Mouse (Mus musculus) adrenal gland, postnatal 0 days (tissue): ENCODE measurements around the gene Gm20869. TPM values are rescaled to one million over a fixed set of nuclear protein-coding genes. Genes with fewer than 3 reads are reported as not detected.

Source experiments
- polyA plus RNA-seq: library from polyadenylated mRNA; unstranded; fragments of >200 nt; fragmentation: Nextera tagmentation; extraction: Ambion mirVana; gene quantifications from 2 replicates; pipeline ENCODE4 v1.2.1, GENCODE M21; 2015

The Gm20869 gene
- polyA plus RNA-seq = not detected in 2 replicates

DNA sequence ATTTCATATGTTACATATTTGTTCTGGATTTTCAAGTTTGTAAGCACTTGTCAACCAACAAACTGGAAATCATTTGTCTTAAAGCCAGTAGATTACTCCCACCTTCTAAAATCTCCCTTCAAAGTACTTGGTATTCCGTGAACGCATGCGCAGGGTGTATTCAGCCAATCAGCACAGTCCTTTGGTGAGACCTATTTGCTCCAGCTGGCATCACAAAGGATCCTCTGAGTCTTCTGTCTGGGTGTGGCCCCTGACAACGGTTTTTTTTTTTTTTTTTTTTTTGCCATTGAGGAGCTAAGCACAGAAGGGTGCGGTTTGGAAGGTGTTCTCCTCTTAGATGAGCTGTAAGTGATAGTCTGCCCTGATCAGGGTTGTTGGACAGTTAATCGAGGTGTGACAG lies at the start of gene Gm20869:
Gene Gm20869, plus strand, starts transcription at position 301 of the 400 bp plus-strand sequence.

Other genes starting within 250 kb of the Gm20869 start
- not detected in 2 replicates for gene Gm20870, start 222.6 kb downstream of the Gm20869 start, polyA plus RNA-seq